12 mouse cellular contexts compared by ENCODE assay signal in genomic region chr10:78429180-78429579, GRCm38 (mm10).
"Had no signal": no experiment of that assay in that cellular context is flagged by ENCODE, and none has a peak within 500 bp of the region (broad histone marks: within the 10 kb centered on the region; RNA-seq: fewer than 3 reads in every experiment).

No protein-coding gene starts in this region.

- DNase-seq: kidney, adult 2 months; kidney, postnatal 25 days; left cerebral cortex, postnatal 4 days; lung, adult 18-20 months; midbrain, embryonic 14.5 days; spleen, adult 18-20 months; thymus, postnatal 4 days had no signal

- H3K9me3 ChIP-seq: limb, embryonic 13.5 days; midbrain, embryonic 10.5 days; neural tube, embryonic 12.5 days; stomach, embryonic 15.5 days had no signal

- H3K4me3 ChIP-seq: limb, embryonic 13.5 days; midbrain, embryonic 10.5 days; neural tube, embryonic 12.5 days; stomach, embryonic 15.5 days had no signal

- H3K27ac ChIP-seq: limb, embryonic 13.5 days; liver, embryonic 14.5 days; midbrain, embryonic 10.5 days; neural tube, embryonic 12.5 days; stomach, embryonic 15.5 days had no signal

- H3K9ac ChIP-seq: limb, embryonic 13.5 days; liver, embryonic 14.5 days; neural tube, embryonic 12.5 days; stomach, embryonic 15.5 days had no signal
